Mouse (Mus musculus) bone marrow macrophage, adult 2 months (primary cell): ENCODE results near the gene Ppp1r1a.

Source experiments
- CTCF ChIP-seq: IDR thresholded peaks from 2 replicates; pipeline ENCODE4 v1.5.1; 2012; ENCODE audit warnings: low read depth, mild to moderate bottlenecking, low read length, moderate library complexity
- POLR2A ChIP-seq: IDR thresholded peaks from 2 replicates; pipeline ENCODE4 v1.6.1; 2012; ENCODE audit warnings: mild to moderate bottlenecking, low read depth, low read length, borderline replicate concordance

GRCm38 (mm10) chr15:103502435-103503250, 35.2 kb downstream of the Ppp1r1a start, which contains the start of gene Pde1b:
- TF ChIP-seq POLR2A (no peak), CTCF (no peak)
